Mouse (Mus musculus) telencephalon, adult 2 months (tissue): ENCODE results near the gene 4930451I11Rik.
A peak's percentile ranks its signal among the peaks of the same experiment; 100 is the strongest.

Source experiments
- DNase-seq: peaks from one replicate; pipeline ENCODE4 v3.0.0-alpha.2; 2011; ENCODE audit warnings: low read depth, low spot score

4930451I11Rik gene

DNA sequence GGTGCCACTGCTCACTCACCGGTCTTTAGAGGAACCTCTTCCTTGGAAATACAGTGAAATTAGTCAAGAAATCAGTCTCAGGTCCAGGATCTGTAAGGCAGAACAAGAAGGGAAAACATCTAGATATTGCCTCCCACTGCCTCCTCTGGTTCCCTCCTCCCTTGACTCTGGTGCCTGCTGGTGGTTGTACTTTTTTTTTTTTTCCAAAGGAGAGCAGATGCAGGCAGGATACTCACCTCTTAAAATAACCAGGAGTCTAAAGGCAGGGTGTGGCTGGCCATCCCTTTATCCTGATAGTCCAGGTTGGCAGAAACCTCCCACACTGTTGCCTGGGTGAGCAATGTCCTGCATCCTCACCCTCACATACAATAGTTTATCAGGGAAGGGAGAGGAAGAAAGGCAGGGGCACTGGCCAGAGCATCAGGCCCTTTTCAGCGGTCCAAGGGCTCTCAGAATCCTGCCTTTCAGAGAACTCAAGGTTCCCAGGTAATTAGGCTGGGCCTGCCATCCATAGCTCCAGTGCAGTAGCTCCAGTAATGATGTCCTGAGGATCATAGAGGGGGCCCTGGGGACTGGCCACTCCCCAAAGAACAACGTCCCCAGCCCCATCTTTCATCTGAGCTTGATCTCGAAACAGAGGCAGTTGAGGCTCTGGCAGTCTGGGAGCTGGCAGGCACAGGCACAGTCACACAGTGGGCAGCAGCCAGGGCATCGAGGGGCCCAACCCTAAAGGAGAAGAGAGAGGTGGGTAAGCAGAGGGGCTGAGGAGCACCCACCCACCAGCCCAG lies 31.0 kb downstream of the 4930451I11Rik start:
- DNase-seq, result peak; percentile 66

DNA sequence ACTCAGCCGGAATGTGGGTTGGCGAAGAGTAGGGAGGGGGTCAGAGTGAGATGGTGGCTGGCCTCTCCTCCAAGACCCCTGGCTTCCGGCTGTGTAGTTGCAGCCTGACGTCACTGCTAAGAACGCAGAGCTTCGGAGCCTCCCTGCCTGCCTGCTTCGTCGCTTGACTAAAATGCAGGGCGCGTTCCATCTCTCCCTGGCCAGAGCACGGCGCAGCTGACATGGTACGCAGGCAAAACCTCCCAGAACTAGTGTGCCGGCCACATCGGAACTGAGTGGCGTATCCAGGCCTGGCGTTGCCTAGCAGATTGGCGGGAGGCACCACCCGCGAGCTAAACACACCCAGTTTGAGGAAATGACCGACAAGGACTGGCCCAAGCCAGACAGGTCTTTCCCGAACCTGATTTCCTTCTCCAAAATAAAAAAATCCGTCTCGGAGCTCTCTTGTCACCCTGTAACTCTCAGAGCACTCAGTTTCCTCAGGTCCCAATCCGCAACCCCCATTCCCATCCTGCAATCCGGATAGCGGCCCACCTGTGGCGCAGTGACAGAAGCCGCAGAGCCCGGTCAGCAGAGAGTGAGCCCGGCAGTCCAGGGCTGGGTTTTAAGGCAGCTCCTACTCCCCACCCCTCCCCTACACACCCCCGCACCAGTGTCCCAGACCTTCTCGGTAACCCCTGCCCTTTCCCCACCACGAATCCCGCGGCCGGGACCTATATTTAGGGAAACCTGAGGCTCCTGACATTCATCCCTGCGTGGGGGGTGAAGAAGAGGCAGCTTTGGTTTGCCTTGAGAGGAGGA lies 31.8 kb downstream of the 4930451I11Rik start:
- DNase-seq, result no peak

DNA sequence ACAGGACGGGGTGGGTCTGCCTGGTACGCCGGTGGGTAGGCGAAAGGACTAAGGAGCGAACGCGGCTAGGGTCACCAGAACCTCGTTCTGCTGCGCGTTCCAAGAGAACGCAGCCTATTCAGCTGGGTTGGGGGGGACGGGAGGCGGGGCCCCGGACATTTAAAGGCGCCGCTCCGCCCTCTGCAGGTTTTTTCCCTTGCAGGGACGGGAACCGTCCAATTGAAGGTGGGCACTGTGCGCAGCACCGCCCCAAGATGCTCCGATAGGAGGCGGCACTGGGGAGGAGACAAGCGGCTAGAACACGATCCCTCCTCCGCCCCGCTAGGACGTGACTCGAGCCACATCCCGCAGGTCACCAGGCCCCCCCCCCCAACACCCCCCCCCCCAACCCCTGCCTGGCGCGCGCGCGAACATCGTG lies 32.4 kb downstream of the 4930451I11Rik start:
- peak; percentile 98 for DNase-seq

DNA sequence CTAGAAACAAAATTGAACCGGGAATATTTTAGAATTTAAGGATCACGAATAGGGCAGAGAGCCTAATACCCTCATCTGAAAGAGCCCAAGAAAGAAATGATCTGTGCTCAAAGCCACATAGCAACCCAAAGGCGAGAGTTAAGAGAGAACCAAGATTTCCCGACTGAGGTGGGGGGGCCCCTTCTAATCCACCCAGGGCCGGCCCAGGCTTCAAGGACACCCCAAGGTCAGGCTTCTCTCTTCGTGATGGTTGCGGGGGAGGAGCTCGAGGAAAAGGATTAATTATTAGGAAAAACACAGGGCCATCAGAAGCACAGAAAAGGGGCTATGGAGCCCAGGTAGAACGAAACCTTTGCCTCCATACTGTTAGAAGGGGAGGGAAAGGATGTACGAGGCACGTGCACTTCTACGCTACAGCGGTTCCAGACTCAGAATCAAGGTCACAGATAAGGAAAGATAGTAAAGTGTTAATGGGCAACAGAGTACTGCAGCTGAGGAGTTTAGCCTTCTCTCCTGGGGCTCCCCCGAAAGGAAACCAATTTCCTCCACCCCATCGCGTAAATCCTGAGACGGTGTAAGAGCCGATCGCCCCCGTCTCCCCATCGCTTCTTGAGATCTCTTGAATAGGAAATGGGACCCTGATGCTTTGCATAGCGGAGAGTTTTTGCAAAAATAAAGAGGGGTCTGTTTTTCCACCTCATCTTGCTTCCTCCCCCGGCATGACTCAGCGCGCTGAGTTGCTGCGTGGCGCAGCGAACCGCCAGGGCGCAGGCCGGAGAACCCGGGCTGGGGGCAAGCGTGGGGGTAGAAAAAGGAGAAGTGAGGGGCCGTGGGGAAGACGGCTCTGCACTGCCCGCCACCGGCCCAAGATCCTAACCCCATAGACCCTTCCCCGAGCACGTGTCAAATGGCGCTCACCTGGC lies 33.1 kb downstream of the 4930451I11Rik start:
- no peak for DNase-seq

DNA sequence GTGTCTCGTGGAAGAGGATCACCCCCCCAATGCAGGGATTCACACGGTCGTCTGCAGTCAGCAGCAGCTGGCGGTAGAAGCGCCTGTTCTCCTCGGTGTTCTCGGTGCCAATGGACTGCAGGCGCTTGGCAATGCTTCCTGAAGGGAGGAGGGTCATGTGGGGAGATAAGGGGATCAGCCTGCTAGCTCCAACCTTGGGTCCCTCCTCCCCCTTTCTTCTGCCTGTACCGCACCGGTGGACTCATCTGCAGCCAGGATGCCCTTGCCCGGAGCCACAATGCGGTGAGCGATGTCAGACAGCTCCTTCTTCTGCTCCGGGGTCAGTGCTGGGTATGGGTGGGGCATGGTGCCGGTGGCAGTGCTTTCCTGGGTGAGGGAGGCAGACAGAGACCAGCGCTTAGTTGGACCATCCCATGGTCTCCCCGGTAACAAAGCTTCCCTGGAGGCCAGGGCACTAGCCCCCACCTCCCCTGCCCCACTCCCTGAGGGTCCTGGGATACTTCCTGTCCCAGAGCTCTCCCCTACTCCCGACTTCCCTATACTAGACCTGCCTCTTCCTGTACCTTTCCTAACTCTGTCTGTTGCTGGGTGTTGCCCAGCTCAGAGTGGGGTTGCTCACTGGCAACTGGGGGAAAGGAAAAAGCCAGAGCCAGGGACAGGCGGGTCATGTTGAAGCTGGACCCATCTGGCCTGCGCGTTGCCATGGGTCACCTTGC lies 33.9 kb downstream of the 4930451I11Rik start, which contains the start of gene Fam57b:
TSS of gene Fam57b (plus strand) at position 258 of the 716 bp plus-strand sequence.
- no peak for DNase-seq

DNA sequence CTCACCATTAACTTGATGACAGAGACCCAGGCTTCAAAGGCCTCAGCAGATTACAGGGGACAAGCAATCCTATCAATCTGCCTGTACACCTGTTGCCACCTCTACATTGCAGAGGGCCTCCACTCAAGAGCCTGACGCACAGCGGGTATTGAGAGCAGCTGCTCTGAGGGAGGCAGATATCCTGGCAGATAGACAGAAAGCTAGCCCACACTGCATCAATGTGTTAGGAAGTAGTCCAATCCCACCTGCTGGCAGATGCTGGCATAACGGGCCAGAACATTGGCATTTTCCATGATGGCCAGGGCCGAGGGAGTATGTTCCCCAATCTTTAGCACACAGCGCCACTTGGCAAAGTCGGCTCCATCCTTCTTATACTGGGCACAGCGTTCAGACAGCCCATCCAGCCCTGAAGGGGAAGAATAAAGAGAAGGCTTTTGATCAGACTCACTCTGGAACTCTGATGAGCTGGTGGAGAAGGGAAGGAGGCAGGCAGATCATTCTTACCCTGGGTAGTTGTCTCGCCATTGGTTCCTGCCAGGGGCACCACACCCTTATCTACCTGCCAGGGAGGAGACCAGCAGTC lies 35.0 kb downstream of the 4930451I11Rik start:
- DNase-seq, result no peak

DNA sequence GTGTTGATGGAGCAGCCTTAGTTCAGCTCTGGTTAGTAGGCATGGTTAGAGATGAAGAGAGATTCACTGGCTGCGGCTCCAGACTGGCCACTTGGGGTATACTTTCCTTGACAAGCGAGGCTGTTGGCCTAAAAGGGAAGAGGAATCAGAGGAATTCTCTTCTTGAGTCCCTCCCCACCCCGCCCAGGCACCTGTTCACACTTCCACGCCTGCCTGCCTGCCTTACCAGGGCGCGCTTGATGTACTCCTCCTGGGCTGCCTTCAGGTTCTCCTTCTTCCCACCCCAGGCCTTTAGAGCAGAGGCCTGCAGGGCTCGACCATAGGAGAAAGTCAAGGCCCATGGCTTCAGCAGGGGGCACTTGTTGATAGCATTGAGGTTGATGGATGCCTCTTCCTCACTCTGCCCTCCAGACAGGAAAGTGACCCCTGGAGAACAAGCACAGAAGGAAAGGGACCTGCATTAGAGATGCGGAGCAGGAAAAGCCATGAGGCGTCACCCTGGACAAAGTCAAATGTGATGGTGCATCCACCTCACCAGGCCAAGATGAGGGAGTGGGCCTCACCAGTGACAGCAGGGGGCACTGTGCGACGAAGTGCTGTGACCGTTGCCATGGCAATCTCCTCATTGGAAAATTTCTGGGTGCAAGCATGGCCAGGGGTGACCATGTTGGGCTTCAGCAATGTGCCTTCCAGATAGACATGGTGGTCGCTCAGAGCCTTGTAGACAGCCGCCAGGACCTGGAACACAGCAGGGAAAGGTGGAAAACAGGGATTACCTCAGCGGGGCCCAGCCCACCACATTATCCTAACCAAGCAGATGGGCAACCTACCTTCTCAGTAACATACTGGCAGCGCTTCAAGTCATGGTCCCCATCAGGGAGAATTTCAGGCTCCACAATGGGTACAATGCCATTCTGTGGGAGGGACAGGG lies 35.8 kb downstream of the 4930451I11Rik start:
- DNase-seq, result no peak

DNA sequence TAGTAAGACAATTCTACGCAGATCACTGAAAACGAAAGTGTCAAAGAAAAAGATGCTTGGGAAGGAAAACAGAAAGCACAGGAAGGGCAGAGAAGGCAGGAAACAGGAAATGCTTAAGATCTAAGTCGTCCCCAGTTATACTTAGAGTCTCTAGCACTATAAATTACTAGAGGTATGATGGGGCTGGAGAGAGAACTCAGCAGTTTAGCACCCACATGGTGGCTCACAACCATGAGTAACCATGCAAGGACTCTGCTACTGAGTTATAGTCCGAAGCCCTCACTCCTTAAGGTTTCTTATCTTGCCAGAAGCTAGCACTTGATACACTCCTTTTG lies 37.2 kb downstream of the 4930451I11Rik start:
- DNase-seq, result no peak

DNA sequence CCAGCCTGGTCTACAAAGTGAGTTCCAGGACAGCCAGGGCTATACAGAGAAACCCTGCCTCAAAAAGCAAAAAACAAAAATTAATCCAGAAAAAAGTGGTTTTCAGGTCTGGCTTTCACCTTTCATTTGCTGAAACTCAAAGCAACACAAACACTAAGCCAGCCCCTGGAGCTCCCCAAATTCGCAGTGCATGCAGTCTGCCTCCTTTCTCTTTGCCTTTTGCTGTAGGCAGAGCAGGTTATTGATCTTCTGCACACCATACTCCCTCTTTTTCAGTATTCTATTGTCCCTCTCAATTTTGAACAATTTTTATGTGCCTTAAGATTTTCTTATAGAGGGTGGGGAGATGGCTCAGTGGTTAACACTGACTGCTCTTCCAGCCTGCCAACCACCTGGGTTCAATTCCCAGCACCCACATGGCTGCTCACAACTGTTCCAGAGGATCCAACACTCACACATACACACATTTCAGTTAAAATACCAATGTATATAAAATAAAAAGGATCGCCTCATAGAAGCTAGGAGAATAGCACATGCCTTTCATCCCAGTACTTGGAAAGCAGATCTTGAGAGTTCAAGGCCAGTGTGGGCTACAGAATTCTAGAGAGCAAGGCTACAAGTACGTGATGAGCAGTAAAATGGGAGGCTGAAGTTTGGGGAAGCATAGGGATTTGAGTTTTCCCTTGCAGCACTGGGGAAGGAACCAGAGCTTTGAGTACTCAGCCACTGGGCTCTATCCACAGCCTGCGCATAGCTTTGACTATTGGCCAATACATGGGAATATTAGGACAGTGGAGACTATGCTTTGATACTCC lies 37.8 kb downstream of the 4930451I11Rik start:
- DNase-seq, result no peak

DNA sequence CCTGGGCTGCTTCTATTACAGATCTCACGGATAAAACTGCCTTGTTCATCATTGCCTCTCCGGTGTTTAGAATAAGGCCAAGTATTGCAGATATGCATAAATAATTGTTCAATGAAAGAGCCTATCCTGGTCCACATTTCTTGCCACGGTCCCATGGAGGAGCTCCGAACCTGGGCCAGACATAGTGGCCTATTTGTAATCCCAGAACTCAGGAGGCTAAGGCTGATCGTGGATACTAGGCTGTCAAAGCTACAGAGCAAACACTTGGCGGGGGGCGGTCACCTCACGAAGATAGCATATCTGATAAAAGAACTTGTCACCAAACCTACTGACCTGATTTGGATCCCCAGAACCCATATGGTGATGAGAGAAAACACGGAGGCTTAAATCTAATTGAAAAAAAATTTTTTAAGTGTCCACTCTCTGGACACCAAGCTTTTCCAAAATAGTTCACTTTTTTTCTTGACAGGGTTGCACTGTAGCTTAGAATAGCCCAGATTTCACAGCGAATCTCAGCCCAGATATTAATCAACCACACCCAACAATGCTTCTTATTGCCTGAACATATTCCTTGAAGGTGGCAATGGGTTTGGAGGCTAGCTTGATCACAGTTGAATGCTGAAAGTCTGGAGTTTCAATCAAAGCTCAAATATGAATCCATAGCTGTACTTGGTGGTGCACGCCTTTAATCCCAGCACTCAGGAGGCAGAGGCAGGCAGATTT lies 38.6 kb downstream of the 4930451I11Rik start:
- DNase-seq, result no peak

DNA sequence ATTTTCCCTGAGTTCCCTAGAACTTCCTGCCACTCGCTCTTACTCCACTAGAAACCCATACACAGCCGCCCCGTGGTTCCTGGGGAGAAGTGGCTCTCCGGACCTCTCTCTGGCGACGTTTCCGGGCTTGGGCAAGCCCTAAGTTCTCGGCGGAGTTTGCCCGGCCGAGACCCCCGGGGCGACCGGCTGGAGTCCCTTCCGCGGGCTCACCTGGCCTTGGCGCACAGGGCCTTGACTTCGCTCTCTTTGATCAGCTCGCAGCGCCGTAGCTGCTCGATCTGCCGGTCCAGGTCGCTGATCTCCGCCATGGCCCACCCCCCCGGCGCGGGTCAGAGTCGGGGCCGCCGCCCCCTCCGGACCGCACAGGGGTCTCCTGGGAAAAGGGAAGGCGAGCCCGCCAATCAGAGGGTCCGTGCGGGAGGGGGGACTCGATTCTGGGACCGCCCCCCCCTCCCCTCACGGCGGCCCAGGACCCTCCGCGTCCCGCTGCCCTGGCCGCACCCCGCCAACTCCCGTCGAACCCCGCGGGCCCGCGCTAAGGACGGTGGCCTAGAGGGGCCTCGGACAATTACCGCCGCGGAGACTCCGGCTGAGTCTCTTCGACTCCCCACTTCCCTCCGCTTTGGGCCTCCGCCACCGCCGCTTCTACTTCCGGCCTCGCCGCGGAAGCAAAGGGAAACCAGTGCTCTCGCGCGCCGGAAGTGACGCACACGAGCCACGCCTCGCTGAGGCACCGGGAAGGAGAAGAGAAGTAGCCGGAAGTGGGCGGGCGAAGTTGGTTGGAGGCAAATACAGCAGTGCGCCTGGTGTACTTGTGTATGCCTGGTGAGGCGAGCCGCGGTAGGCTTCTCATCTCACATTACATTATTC lies 39.4 kb downstream of the 4930451I11Rik start, which contains the start of gene Ppp4c:
TSS of gene Ppp4c (minus strand) at position 646 of the 870 bp plus-strand sequence.
- peak; percentile 96 for DNase-seq

DNA sequence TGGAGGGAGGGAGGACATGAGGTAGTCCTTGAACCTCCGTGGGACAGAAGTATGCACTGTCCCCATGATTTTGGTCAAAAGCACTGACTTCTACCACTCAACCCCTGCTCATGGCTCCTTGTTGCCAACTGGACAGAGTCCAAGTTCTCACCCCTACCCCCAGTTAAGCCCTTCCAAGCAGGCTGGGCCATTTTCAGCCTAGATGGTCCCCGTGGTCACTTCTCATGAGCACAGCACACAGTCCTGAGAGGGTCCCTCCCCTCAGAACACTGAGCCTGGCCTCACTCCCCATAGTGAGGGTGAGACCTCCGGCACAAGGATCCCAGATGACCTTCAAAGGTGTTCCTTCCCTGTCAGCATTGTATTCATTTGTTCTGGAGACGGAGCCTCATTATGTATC lies 42.3 kb downstream of the 4930451I11Rik start:
- no peak for DNase-seq

DNA sequence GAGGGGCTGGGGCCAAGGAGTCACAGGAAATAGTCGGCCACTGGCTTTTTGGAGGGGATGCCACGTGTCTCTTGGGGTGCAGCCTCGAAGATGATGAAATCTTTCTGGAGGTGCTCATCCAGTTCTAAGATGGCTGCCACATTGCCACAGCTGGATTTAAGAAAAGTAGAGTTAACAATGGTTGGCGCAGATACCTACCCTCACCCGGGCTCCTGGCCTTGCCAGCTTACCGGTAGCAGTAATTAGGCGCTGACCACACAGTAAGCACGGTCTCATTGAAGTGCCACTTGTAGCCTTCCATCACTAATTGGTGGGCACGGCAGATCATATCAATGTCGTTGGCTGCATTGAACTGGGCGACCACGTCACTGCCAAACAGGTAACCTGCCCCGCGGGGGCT lies 45.3 kb downstream of the 4930451I11Rik start:
- no peak for DNase-seq

DNA sequence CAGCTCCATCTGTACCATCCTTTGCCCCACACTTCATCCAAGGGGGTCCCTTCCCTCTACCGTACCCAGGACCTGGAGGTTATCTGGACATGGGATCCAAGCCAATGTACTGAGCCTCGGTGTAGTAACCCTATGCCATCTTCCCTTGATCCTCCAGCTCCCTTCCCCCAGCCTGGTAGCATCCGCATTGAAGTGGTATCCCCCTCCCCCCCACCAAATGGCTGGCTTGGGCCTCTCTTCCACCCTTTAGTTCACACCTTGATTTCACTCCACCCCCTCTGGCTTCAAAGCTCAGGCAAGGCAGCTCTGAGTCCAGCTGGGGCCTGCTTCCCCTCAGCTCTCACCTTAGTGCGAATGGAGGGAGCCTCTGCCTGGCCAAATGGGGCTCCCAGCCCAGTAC lies 46.4 kb downstream of the 4930451I11Rik start:
- no peak for DNase-seq

DNA sequence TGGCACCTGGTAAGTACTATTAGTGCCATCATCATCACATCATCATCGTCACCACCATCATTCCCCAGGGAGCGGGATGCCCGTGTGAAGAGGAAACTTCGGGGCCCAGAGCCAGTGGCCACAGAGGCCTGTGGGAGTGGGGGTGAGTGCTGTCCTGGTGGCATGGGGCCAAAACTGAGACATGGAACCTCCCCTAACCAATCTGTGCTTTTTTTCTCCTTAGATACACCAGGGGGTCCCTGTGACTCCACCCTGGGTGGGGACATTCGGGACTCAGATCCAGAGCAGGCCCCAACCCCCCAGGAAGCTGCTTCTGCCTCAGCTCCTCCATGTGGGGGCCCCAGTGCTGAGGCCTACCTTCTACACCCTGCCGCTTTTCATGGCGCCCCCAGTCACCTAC lies 47.0 kb downstream of the 4930451I11Rik start:
- no peak for DNase-seq

DNA sequence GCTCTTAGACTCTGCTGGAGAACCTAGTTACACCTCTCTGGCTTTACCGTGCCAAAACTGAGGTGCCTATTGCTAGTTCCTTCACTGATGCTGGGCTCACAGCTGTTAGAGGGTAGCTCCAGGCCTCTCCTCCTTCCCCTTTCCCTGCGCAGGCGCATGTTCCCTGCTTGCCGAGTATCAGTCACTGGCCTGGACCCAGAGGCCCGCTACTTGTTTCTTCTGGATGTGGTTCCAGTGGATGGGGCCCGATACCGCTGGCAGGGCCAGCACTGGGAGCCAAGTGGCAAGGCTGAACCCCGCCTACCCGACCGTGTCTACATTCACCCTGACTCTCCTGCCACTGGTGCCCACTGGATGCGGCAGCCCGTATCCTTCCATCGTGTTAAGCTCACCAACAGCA lies 48.7 kb downstream of the 4930451I11Rik start:
- no peak for DNase-seq
